Mouse (Mus musculus) hindbrain, embryonic 11.5 days (tissue): ENCODE data around the gene Dcaf5. TPM values are rescaled to one million over a fixed set of nuclear protein-coding genes. Genes with fewer than 3 reads are reported as not detected.

Experiments
- ATAC-seq: fragments of 200-750 bp; cut with Nextera tagmentation; 2 replicates; pipeline ENCODE4 v1.8.0; 2017; ENCODE audit warnings: mild to moderate bottlenecking, moderate TSS enrichment, moderate library complexity; ENCODE audit not compliant: low FRiP score
- DNase-seq: peaks from one replicate; pipeline ENCODE4 v3.0.0-alpha.2; 2015; ENCODE audit warnings: low spot score
- H3K27ac ChIP-seq: fragments of 300-500 bp; sonication (generic); 2 replicates; pipeline ENCODE4 v1.5.1; 2014; ENCODE audit warnings: mild to moderate bottlenecking, low read depth, low read length
- H3K27me3 ChIP-seq: fragments of 300-500 bp; sonication (generic); 2 replicates; pipeline ENCODE4 v1.6.1; 2014; ENCODE audit warnings: mild to moderate bottlenecking, low read length, moderate library complexity, mixed read lengths; ENCODE audit not compliant: control insufficient read depth, insufficient read depth
- H3K36me3 ChIP-seq: fragments of 300-500 bp; sonication (generic); 2 replicates; pipeline ENCODE4 v1.6.1; 2014; ENCODE audit warnings: mild to moderate bottlenecking, low read length, moderate library complexity, mixed read lengths; ENCODE audit not compliant: control insufficient read depth, insufficient read depth
- H3K4me1 ChIP-seq: fragments of 300-500 bp; sonication (generic); replicated peaks from 2 replicates; pipeline ENCODE4 v1.6.1; 2014; ENCODE audit warnings: low read length, mixed read lengths; ENCODE audit not compliant: control insufficient read depth, insufficient read depth
- H3K4me2 ChIP-seq: fragments of 300-500 bp; sonication (generic); replicated peaks from 2 replicates; pipeline ENCODE4 v1.6.1; 2014; ENCODE audit warnings: mild to moderate bottlenecking, low read depth, low read length
- H3K4me3 ChIP-seq: fragments of 300-500 bp; sonication (generic); 2 replicates; pipeline ENCODE4 v1.5.1; 2014; ENCODE audit warnings: low read depth, low read length
- H3K9ac ChIP-seq: fragments of 300-500 bp; sonication (generic); 2 replicates; pipeline ENCODE4 v1.6.1; 2014; ENCODE audit warnings: low read depth, low read length
- H3K9me3 ChIP-seq: fragments of 300-500 bp; sonication (generic); 2 replicates; pipeline ENCODE4 v1.6.1; 2016; ENCODE audit warnings: low read length; ENCODE audit not compliant: control insufficient read depth
- WGBS: fragments of 180-500 bp; shearing (Covaris S2); extraction: QIAGEN DNeasy Blood & Tissue Kit; methylation state at CpG from one replicate; pipeline ENCODE4 v1.1.7; 2014; 5-methylcytosine and 5-hydroxymethylcytosine counted together
- polyA plus RNA-seq: library from polyadenylated mRNA; unstranded; fragments of >200 nt; fragmentation: Nextera tagmentation; extraction: Ambion mirVana; gene quantifications from 2 replicates; pipeline ENCODE4 v1.2.1, GENCODE M21; 2014

The Dcaf5 gene
- polyA plus RNA-seq, 1 experiment from 2014 or later = 15.1 TPM

DNA sequence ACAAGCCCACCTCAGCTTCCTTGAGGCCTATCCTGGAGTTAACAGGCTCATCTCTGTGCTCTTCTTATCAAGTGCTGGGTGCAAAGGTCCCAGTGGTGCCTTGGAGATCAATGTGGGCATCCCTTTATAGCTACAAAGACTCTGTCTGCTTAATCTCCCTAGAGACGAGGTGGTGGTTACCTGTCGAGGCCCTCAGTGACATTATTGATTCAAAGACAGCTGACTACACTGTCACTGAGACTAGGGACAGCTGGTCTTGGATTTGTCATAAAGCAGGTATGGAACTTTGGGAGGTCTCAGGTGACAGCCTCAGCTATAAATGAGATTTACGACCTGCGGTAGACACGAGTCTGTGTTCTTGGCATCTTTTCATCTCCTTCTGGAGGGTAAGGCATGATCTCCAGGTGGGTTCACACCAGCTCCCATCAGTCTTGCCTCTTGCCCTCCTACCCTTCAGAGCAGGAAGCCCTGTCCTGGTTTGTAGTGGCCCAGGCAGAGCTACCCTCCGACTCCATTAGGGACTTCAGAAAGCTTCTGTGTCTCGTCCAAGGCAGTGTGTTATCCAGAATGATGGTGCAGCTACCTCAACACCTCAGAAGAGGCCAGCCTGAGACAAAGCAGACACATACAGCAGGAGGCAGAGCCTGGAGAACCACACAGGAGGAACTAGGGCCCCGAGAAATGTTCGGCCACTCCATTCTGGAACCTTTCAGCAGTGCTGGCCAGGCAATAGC lies 112.2 kb downstream of the Dcaf5 start:
- no peaks in the 10 kb centered on the region for H3K9me3 ChIP-seq
- H3K4me1 ChIP-seq = no peaks in the 10 kb centered on the region
- no peak overlapping the region for H3K27ac ChIP-seq
- no peak overlapping the region for H3K4me3 ChIP-seq
- DNase-seq = no peak
- 82% methylated on average over 9 of the region's 9 CpGs for WGBS
- ATAC-seq = no peak
- H3K27me3 ChIP-seq = no peaks in the 10 kb centered on the region
- H3K4me2 ChIP-seq = no peak overlapping the region
- no peaks in the 10 kb centered on the region for H3K36me3 ChIP-seq
- H3K9ac ChIP-seq = no peak overlapping the region

- no peak for DNase-seq
- Histone ChIP-seq H3K4me1 (no peaks in the 10 kb centered on the region), H3K4me3 (no peak overlapping the region), H3K4me2 (no peak overlapping the region), H3K9ac (no peak overlapping the region), H3K27me3 (no peaks in the 10 kb centered on the region), H3K9me3 (no peaks in the 10 kb centered on the region), H3K27ac (no peak overlapping the region), H3K36me3 (no peaks in the 10 kb centered on the region)
- no peak for ATAC-seq
- WGBS = 74% methylated on average over 8 of the region's 8 CpGs
These were observed 112.9 kb downstream of the Dcaf5 start for GRCm38 (mm10) chr12:80323371-80324050.

DNA sequence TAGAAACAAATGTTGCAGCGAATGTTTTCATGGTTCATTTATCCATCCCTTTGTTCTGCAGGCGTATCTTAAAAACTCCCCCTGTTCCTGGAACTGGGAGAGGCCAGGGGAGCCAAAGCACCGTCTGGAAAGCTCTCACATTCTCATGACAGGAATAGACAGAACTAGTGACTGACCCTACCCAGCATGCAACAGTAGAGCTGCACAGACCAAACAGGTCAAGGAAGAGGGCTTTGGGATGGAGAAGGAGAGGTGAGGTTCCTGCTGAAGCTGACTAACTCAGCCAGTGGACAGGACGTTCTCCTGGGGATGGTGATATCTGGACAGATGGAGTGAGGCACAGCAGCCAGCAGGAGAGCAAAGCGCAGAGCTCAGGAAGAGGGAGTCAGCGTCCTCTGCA lies 113.9 kb downstream of the Dcaf5 start:
- H3K36me3 ChIP-seq = no peaks in the 10 kb centered on the region
- DNase-seq = no peak

GRCm38 (mm10) chr12:80319062-80319461 lies 117.3 kb downstream of the Dcaf5 start:
- Histone ChIP-seq H3K4me2 (no peak overlapping the region), H3K9me3 (no peaks in the 10 kb centered on the region), H3K27me3 (no peaks in the 10 kb centered on the region), H3K9ac (no peak overlapping the region), H3K36me3 (no peaks in the 10 kb centered on the region), H3K4me3 (no peak overlapping the region), H3K27ac (no peak overlapping the region), H3K4me1 (no peaks in the 10 kb centered on the region)
- ATAC-seq (no peak), DNase-seq (no peak)
- WGBS = 77% methylated on average over 2 of the region's 2 CpGs

More for the DNA sequence above, 113.9 kb downstream of the Dcaf5 start:
- Histone ChIP-seq H3K27me3 (no peaks in the 10 kb centered on the region), H3K4me2 (no peak overlapping the region), H3K4me1 (no peaks in the 10 kb centered on the region), H3K4me3 (no peak overlapping the region), H3K9ac (no peak overlapping the region), H3K27ac (no peak overlapping the region), H3K9me3 (no peaks in the 10 kb centered on the region)
- no peak for ATAC-seq
- 70% methylated on average over 6 of the region's 6 CpGs for WGBS

DNA sequence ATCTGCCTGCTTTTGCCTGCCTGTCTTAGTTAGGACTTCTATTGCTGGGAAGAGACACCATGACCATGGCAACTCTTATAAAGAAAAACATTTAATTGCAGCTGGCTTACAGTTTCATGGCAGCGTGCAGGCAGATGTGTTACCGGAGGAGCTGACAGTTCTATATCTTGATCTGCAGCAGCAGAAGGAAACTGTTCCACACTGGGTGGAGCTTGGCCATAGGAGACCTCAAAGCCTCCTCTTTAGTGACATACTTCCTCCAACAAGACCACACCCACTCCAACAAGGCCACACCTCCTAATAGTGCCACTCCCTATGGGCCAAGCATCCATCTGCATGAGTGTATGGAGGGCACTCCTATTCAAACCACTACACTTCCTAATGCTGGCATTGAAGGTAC lies 121.1 kb downstream of the Dcaf5 start:
- no peak for DNase-seq
- 100% methylated on average over 2 of the region's 2 CpGs for whole genome bisulfite sequencing
- ATAC-seq = no peak
- no peak overlapping the region for H3K4me3 ChIP-seq
- no peaks in the 10 kb centered on the region for H3K27me3 ChIP-seq
- no peaks in the 10 kb centered on the region for H3K9me3 ChIP-seq
- H3K4me1 ChIP-seq = no peaks in the 10 kb centered on the region
- no peaks in the 10 kb centered on the region for H3K36me3 ChIP-seq
- no peak overlapping the region for H3K9ac ChIP-seq
- no peak overlapping the region for H3K4me2 ChIP-seq
- no peak overlapping the region for H3K27ac ChIP-seq

GRCm38 (mm10) chr12:80311959-80312669 lies 124.3 kb downstream of the Dcaf5 start:
- Histone ChIP-seq H3K4me1 (no peaks in the 10 kb centered on the region), H3K4me2 (no peak overlapping the region), H3K9ac (no peak overlapping the region), H3K27me3 (no peaks in the 10 kb centered on the region), H3K9me3 (no peaks in the 10 kb centered on the region), H3K36me3 (no peaks in the 10 kb centered on the region), H3K27ac (no peak overlapping the region), H3K4me3 (no peak overlapping the region)
- ATAC-seq (no peak), DNase-seq (no peak)
- 79% methylated on average over 3 of the region's 3 CpGs for whole genome bisulfite sequencing

DNA sequence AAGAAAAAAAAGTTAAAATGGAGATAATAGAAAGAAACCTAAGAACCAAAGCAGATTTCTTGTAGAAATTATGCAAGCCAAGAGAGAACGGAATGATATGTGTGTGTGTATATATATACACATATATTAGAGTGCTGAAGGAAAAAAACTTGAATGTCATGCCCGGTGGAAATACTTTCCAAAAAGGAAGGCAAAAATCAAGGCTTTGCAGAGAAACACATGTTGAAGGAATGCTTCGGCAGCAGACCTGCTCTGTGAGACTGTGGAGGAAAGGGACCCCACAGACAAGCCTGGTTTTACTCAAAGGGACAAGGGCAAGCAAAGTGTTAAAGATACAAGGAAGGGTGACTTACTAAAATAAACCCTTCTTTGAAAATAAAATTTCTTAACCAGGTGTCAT lies 128.8 kb downstream of the Dcaf5 start:
- no peak for ATAC-seq
- H3K4me2 ChIP-seq = no peak overlapping the region

DNA sequence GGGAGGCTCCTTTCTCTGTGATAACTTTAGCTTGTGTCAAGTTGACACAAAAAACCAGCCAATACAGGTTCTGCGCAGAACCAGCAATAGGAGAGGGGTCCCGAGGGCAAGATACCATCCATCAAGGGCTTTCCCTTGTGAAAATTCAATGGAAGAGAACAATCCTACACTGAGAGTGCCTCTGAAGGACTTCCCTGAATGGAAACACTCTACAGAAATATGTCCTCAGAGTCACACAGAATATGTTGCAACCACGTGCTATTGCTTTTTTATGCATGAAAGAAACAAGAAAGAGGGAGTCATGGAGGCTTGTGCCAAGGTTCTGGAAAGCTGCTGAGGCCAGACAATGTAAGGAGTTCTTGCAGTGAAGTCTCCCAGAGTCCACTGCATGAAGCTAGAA lies 131.9 kb downstream of the Dcaf5 start:
- no peaks in the 10 kb centered on the region for H3K36me3 ChIP-seq
- DNase-seq (no peak), ATAC-seq (no peak)
- WGBS = 91% methylated on average over 3 of the region's 3 CpGs
- H3K4me1 ChIP-seq = no peaks in the 10 kb centered on the region
- no peak overlapping the region for H3K9ac ChIP-seq
- no peaks in the 10 kb centered on the region for H3K9me3 ChIP-seq
- no peak overlapping the region for H3K27ac ChIP-seq
- no peaks in the 10 kb centered on the region for H3K27me3 ChIP-seq
- no peak overlapping the region for H3K4me3 ChIP-seq
- H3K4me2 ChIP-seq = no peak overlapping the region

More for the DNA sequence above, 128.8 kb downstream of the Dcaf5 start:
- Histone ChIP-seq H3K27me3 (no peaks in the 10 kb centered on the region), H3K36me3 (no peaks in the 10 kb centered on the region), H3K4me1 (no peaks in the 10 kb centered on the region), H3K9me3 (no peaks in the 10 kb centered on the region), H3K4me3 (no peak overlapping the region), H3K9ac (no peak overlapping the region), H3K27ac (no peak overlapping the region)
- DNase-seq = no peak
- 81% methylated on average over 3 of the region's 3 CpGs for WGBS
